Mouse (Mus musculus) thymus, adult 2 months (tissue): ENCODE results near the gene Tardbp. TPM values are rescaled to one million over a fixed set of nuclear protein-coding genes. Genes with fewer than 3 reads are reported as not detected.

Source experiments
- DNase-seq: peaks from one replicate; pipeline ENCODE4 v3.0.0; 2021
- H3K27ac ChIP-seq: fragments of 200-500 bp; 2 replicates; pipeline ENCODE4 v1.5.1; 2012; ENCODE audit warnings: low read length, control low read depth; ENCODE audit not compliant: control insufficient read depth, insufficient read depth
- H3K27me3 ChIP-seq: fragments of 200-500 bp; 2 replicates; pipeline ENCODE4 v1.6.1; 2012; ENCODE audit warnings: mild to moderate bottlenecking, low read length, moderate library complexity, mixed read lengths; ENCODE audit not compliant: control insufficient read depth, insufficient read depth
- H3K36me3 ChIP-seq: fragments of 200-500 bp; 2 replicates; pipeline ENCODE4 v1.6.1; 2012; ENCODE audit warnings: mild to moderate bottlenecking, low read length, moderate library complexity; ENCODE audit not compliant: control insufficient read depth, insufficient read depth
- H3K4me1 ChIP-seq: fragments of 200-500 bp; replicated peaks from 2 replicates; pipeline ENCODE4 v1.6.1; 2012; ENCODE audit warnings: low read length; ENCODE audit not compliant: control insufficient read depth, insufficient read depth
- H3K4me3 ChIP-seq: fragments of 200-500 bp; 2 replicates; pipeline ENCODE4 v1.5.1; 2012; ENCODE audit warnings: mild to moderate bottlenecking, low read length, control low read depth, moderate library complexity; ENCODE audit not compliant: control insufficient read depth, insufficient read depth
- CTCF ChIP-seq: fragments of 200-500 bp; IDR thresholded peaks from 2 replicates; pipeline ENCODE4 v1.5.1; 2012; ENCODE audit warnings: mild to moderate bottlenecking, control low read depth, low read length, moderate library complexity, borderline replicate concordance; ENCODE audit not compliant: control insufficient read depth, poor library complexity, insufficient read depth; ENCODE audit errors: extremely low read depth
- POLR2A ChIP-seq: fragments of 200-500 bp; IDR thresholded peaks from 2 replicates; pipeline ENCODE4 v1.6.1; 2012; ENCODE audit warnings: mild to moderate bottlenecking, low read length, control low read depth, moderate library complexity; ENCODE audit not compliant: control insufficient read depth, poor library complexity, insufficient read depth; ENCODE audit errors: extremely low read depth
- WGBS: fragments of 180-500 bp; shearing (Covaris S2); methylation state at CpG from one replicate; pipeline ENCODE4 v1.1.7; 2018; 5-methylcytosine and 5-hydroxymethylcytosine counted together
- polyA plus RNA-seq: library from polyadenylated mRNA; depleted of rRNA; stranded (reverse); fragments of >200 nt; gene quantifications from 2 replicates; pipeline ENCODE4 v1.2.3, GENCODE M21; 2012

The Tardbp gene
- polyA plus RNA-seq, 1 experiment: 252 TPM

DNA sequence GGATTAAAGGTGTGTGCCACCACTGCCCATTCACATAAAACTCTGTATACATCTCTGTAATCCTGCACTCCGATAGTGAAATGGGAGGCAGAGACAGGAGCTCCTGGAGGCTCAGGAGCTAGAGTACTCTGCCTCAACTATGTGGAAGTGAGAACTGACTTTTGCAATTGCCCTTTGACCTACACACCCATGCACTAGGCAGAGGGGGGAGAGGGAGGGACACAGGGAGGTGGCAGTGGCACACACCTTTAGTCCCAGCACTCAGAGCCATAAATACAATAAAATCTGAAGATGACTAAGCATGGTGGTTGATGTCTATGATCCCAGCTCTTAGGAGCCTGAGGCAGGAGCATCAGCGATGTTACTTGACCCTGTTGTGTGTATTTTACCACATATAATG is 12.6 kb upstream of the Tardbp start:
- no peak overlapping the region for H3K27ac ChIP-seq
- no peak for DNase-seq
- 97% methylated on average over 2 of the region's 2 CpGs for WGBS

GRCm38 (mm10) chr4:148638302-148638701 is 11.5 kb upstream of the Tardbp start:
- Histone ChIP-seq H3K27me3 (no peaks in the 10 kb centered on the region), H3K4me3 (no peak overlapping the region), H3K36me3 (no peaks in the 10 kb centered on the region), H3K27ac (no peak overlapping the region), H3K4me1 (peaks cover 13% of the 10 kb centered on the region)
- DNase-seq: no peak
- TF ChIP-seq CTCF (no peak), POLR2A (no peak)
- WGBS: 10% methylated on average over 9 of the region's 9 CpGs

More for the DNA sequence above, 12.6 kb upstream of the Tardbp start:
- TF ChIP-seq CTCF (no peak), POLR2A (no peak)
- Histone ChIP-seq H3K4me3 (no peak overlapping the region), H3K4me1 (peaks cover 20% of the 10 kb centered on the region), H3K27me3 (no peaks in the 10 kb centered on the region), H3K36me3 (no peaks in the 10 kb centered on the region)

DNA sequence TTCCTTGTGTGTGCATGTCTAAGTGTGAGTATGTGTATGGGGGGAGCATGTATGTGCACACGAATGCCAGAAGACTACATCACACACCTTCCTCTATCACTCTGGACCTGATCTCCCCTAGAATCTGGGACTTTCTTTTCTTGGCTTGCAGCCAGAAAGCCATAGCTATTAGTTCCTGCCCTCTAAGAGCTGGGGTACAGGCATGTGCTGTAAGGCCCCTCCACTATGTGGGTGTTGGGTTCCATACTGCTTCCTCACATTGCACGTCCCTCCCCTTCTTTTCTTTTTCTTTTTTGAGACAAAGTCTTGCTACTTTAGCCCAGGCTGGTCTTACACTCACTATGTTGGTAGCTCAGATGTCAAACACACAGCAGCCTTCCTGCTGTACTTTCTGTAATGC is 8.5 kb upstream of the Tardbp start:
- Histone ChIP-seq H3K4me3 (no peak overlapping the region), H3K27me3 (no peaks in the 10 kb centered on the region), H3K27ac (no peak overlapping the region), H3K36me3 (no peaks in the 10 kb centered on the region), H3K4me1 (peaks cover 6% of the 10 kb centered on the region)
- TF ChIP-seq POLR2A (no peak), CTCF (no peak)
- 89% methylated on average over 2 of the region's 2 CpGs for WGBS
- DNase-seq: no peak

DNA sequence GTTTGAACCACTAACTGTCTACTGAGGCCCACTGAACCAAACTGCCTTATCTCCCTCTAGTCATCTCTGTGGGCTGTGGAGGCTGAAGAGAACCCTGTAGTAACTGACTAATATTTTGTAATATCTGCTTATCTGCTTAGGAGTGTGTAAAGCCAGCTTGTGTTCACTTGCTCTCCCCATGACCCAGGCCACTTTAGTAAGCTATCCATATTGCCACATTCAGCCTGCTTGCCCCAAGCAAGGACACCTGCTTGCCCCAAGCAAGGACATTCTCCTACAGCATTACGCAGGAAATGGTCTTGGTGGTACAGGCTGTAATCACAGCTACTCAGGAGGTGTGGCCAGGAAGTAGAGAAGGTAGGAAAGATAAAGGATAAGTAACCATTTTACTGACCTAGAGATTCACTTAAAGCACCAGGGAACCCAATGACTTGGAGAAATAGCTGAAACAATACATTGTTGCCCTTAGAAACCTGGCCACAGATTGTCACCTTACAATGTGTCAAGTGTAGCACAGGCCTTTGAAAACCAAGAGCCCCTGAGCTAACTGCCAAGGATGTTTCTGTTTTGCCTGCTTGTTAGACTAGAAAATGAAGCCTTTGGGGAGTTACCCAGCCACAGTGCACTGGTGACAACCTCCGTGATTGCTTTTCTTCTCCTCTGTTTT is 6.7 kb upstream of the Tardbp start:
- Histone ChIP-seq H3K36me3 (no peaks in the 10 kb centered on the region), H3K27ac (no peak overlapping the region), H3K27me3 (no peaks in the 10 kb centered on the region), H3K4me1 (peaks cover 6% of the 10 kb centered on the region), H3K4me3 (no peak overlapping the region)
- no peak for TF ChIP-seq CTCF
- no peak for TF ChIP-seq POLR2A
- WGBS: 42% methylated on average over 2 of the region's 2 CpGs
- DNase-seq: no peak

DNA sequence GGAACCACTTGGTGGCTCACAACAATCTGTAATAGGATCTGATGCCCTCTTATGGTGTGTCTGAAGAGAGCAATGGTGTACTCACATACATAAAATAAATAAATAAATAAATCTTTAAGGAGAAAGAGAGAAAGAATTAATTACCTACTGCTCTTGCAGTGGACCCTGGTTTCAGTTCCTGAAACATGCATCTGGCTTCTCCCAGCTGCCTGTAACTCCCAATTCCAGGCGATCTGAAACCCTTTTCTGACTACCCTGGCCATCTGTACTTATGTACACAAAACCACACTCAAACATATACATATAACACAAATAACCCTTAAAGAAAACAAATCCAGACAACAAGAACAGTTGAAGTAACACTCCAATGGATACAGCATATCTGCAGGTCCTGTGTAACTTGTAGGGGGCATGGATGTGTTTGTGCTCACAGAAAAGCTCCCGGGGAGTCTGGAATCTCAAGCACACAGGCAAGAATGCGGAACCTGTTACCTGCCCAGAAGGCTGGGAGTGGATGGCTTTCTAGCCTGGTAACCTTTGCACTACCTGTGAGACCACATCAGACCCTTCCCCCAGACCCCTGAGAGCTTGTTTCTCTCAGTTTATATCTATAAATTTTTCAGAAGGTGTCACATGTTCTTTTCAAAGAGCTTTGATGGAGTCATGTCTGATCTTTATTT is 5.3 kb upstream of the Tardbp start:
- no peaks in the 10 kb centered on the region for H3K27me3 ChIP-seq
- no peaks in the 10 kb centered on the region for H3K36me3 ChIP-seq
- H3K27ac ChIP-seq: no peak overlapping the region
- no peak for TF ChIP-seq CTCF
- no peak for TF ChIP-seq POLR2A
- 89% methylated on average over 3 of the region's 3 CpGs for WGBS
- DNase-seq: no peak
- H3K4me1 ChIP-seq: no peaks in the 10 kb centered on the region; the same call in 1 of the 2 replicates
- H3K4me3 ChIP-seq: no peak overlapping the region

- H3K36me3 ChIP-seq: peaks cover 26% of the 10 kb centered on the region
- H3K27ac ChIP-seq: no peak overlapping the region
- no peak for DNase-seq
- 67% methylated on average over 3 of the region's 3 CpGs for WGBS
- TF ChIP-seq CTCF (no peak), POLR2A (no peak)
- H3K27me3 ChIP-seq: no peaks in the 10 kb centered on the region
- H3K4me3 ChIP-seq: no peak overlapping the region
- H3K4me1 ChIP-seq: peaks cover 6% of the 10 kb centered on the region
Observed at GRCm38 (mm10) chr4:148627246-148627645, 427 bp upstream of the Tardbp start.
